Mouse (Mus musculus): ENCODE measurements at regions not wholly inside any gene's neighbourhood (a gene's known extent, or its start where the extent isn't known, plus 50 kb on each side); places are given as distances from the start of the nearest gene placed in this dataset.
"Not testable (repeated sequence)": the region's sequence is repeated elsewhere in the genome, so short reads cannot be mapped to it uniquely, and the experiment has no call there.

DNA sequence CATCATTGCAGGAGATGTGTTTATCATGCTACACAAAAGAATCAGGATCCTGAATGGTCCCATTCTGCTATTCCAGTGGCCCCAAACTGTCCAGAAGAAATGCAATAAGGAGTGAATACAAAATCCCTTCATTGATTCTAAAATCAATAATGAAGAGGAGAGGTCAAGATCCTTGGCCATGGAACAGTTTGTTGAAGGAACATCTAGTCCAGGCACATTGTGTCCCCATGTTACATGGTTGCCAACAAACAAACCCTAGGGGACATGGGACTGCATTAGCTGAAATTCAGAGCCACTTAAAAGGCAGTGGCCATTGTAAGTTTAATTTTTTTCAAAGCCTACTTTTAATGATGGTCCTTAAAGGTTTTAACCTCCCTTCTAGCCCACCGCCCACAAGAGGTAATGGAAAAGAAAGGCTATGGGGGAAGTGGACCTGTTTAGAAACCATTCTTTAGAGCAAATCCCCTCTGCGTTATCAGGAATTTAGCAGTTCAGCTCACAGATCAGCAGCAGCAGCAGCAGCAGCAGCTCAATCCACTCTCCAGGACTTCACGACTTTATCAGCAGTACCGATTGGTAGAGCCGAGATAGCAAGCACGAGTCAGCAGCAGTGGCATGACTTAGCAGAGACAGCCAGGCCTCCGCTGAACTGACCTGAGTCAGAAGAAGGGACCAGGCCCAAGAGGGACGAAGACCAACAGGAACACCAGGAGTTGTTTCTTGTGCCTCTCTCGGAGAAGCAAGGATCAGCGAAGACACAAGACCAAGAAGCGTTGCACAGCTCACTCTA is 268.3 kb downstream of the Setd4 start:
- DNase-seq: no peak

DNA sequence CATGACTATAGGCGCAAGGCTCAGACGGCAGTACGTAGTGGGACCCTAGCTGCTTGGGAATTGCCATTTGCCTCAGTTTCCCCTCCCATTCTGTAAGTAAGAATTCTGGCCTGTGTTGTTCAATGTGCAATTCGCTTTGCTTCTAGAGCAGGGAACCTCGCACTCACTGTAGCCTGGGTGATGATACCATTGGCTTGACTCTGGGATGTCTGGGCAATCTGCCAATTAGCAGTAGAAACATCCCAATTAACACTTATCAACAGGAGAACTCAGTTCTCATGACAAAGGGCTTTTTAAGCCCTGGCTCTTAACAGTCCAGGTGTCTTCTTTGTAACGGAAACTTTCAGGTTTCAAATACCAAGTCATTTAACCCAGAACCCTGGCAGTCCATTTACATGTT is 270.2 kb downstream of the Setd4 start:
- DNase-seq: no peak

DNA sequence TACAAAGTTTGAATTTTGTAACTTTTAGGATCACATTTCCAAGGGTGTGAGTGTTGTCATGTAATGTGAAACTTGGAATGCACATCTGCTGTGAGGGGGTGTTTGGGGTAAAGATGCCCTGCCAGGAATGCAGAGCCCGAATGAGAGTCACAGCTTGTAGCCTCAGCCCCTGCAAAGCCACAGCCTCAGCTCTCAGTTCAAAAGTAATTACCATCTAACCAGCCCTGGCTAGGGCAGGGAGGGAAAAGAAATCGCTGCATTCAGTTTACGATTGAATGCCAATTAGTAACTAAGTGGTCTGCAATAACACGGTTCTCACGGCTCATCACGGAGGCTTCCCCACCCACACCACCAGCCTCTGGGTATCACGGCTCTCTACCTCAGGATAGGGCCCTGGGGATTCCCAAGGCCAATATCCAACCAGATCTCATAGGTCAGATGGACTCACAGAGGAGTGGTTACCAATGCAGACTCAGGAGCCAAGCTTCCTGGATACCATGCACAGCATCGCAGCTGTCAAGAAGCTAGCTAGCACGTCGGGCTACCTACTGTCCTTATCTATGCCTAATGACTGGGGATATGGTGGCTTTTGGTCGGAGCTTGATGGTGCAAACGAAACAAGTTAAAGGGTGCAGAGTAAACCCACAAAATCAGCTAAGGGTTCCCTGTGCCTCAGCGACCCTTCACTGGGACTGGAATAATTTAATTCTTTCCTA is 275.0 kb downstream of the Setd4 start:
- no peak for DNase-seq

DNA sequence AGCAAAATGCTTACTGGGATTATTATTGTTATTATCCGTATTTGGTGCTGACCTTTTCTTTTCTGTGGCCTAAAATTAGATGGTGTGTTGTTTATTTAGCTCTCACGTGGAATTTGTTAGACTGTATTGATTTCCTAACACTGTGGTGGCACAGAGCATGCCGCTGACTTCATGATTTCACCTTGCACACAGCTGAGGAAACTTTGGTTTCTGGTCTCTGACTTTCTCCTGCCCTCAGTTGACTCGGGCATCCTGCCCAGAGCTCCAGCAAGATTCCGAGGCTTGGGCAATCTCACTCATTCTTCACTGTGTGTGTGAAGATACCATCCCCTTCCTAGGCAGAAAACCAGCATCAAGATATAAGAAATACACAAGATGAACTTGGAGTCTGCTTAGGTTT is 279.0 kb downstream of the Setd4 start:
- DNase-seq: no peak

DNA sequence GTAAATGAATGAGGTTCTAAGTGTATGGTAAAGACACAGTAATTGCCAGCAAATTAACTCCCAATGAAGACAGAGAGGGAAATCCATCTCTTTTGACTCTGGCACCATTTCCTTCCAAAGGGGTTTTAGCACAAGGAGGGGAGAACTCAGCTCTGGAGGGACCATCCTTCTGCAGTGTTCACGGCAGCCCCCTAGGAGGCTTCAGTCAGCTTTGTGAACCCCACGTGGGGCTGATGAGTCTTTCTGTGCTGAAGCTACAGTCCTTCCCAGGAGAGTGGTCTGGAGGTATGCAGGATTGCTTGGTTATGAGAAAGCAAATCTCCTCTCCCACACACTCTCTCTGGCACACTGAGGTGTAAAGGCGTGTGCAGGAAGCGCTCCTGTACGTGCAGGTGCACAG is 280.7 kb downstream of the Setd4 start:
- no peak for DNase-seq

DNA sequence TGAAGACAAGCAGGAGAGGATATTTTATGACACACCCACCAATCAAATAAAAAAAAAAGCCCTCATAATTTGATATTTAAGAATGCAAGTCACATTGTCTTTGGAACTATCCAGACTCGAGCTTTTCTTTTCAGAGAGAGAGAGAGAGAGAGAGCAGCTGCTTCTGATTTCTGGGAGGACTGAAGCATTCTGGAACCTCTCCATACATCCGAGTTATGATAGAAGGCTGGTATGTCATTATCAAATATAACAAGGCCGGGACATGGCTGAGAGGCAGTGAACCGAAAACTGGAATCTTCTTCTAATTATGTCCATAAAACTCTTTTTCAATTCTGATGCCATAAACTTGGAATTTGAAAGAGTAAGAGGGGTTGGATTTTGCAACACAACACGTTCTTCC is 284.3 kb downstream of the Setd4 start:
- no peak for DNase-seq

DNA sequence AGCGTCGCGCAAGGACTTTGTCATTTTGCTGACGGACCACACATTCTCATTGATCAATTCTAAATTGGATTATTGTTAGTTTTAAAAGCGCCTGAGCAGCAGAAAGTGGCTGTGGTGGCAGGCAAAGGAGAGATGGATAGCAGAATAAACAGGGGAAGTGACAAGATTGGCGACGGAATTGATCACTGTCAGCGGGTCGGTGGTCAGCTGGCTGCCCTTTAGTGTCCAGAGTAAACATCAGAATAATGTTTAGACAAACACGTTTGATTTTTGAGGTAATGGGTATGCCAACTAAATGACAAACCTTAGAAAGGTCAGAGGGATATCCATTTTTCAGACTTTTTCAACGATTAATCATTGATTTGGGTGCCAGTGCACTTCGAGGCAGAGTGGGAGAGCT is 292.2 kb downstream of the Setd4 start:
- DNase-seq: no peak

DNA sequence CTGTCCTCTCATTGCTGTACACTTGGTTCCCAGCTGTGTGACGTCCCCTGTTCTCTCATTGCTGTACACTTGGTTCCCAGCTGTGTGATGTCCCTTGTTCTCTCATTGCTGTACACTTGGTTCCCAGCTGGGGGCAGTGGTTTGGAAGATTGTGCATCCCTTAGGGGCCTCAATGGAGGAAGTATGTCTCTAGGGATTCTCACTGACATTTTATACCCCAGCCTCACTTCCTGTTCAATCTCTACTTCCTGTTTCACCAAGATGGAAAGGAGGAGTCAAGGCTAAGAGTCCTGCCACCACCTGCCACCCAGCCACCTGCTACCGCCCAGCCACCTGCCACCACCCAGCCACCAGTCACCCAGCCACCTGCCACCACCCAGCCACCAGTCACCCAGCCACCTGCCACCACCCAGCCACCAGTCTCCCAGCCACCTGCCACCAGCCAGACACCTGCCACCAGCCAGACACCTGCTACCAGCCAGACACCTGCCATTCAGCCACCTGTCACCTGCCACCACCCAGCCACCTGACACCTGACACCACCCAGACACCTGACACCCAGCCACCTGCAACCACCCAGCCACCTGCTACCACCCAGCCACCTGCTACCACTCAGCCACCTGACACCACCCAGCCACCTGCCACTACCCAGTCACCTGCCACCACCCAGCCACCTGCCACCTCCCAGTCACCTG is 295.1 kb downstream of the Setd4 start:
- DNase-seq: no peak

DNA sequence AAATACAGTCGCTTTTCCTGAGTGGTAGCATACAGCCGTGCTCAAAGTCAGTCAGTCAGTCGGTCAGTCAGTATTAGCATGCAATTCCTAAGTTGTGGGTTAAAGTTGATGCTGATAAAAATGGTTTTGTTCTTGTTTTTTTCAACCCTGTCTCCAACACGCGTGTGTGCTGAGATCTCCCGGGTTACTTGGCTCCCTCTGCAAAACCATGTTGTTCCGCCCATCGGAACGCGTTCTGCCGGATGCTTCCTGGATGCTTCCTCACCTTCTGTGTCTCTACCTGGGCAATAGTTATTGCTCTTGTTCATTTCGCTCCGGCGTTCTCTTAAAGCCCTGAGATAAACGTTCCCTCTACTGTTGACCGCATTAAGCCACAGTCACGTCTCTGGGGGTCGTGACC is 296.9 kb downstream of the Setd4 start:
- DNase-seq: no peak

DNA sequence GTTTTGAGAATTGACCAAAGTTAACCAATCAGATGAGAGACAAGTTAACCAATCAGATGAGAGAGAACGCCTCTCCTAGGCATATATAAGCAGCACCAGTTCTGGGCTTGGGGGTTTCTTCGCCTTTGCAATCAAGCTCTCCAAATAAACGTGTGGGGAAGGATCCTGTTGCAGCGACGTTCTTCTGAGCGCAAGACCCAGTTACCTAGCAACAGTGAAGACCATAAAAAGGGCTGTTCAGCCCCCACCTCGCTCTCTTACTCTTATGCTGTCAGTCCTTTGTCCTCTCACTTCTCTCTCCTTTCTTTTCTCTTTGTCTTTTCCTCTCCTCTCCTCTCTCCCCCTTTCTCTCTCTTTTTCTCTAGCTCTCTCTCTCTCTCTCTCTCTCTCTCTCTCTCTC is 297.7 kb downstream of the Setd4 start:
- not testable (repeated sequence) for DNase-seq

DNA sequence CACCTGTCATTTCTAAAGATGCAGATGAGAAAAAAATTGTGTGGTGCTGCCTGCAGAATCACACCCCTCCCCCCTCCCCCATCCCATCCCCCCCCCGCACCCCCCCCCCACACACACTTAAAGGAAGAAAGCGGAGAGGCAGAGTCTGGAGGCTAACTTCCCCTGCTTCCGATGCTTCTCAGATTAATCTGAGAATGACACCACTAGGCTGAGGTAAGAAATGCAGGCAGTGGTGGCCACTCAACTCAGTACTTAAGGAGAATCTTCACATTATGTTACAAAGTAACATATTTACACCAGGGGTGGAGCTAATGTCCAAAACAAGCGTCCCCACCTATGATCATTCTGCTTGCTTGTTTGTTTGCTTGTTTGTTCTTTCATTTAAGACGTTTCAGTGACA is 309.4 kb downstream of the Setd4 start:
- DNase-seq: no peak

DNA sequence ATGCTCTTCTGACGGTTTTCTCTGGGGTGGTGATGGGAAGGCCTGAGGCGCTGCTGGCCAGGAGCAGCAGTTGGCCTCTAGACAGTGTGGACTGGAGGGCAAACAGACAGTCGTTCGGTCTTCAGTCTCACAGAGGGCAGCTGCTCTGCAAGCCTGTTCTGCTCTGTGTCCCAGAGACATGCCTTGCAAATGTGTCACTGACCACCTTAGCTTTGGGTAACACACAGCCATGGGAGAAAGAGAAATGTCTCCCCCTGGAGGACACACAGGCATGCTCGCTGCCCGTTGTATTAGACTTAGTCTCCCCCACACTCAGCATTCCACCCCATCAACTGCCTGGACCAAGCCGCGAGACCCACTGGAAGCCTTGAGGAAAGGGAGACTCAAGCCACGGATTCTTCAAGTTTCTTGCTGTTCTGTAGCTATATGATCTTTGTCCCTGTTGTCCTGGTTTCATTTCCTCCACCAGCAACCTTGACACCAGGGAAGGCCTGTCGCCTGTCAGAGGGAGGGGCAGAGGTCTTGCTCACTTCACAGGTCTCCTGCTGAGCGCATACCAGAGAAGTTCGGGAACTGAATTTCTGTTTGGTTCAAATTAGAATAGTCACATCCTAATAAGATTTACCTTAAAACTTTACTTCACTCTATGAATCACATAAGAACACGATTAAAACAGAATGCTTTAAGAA is 310.8 kb downstream of the Setd4 start:
- peak; percentile 74 to 84 for DNase-seq

DNA sequence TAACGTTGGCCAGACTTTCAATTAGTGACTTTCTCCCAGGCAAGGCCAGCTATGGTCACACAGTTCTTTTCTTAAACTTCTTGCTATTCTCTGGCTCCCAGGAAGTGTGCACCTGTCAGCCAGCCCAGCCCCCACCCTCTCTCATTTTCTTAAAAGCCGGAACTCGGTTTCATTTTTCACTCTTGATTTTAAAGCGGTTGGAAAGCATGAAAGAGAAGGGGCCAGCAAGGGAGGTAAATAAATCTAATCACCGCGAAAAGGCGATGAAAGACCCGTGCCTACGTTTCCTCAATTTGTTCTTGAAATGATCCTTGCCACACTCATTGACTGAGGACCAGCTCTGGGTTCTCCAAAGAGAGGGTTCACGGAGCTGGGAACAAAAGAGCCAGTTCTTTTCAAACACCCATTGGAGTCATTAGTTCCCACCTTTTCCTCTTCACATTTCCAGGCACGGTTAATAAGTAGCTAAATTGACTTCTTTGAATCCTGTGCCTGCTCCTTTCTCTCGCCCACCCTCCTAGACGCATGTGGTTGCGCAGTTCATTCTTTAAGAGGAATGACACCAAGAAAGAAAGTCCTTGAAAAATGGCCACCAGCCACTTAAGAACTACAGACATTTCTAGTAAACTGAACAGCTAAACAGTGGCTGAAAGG is 311.6 kb downstream of the Setd4 start:
- DNase-seq: peak in 1 of 2 experiments; percentile 22

DNA sequence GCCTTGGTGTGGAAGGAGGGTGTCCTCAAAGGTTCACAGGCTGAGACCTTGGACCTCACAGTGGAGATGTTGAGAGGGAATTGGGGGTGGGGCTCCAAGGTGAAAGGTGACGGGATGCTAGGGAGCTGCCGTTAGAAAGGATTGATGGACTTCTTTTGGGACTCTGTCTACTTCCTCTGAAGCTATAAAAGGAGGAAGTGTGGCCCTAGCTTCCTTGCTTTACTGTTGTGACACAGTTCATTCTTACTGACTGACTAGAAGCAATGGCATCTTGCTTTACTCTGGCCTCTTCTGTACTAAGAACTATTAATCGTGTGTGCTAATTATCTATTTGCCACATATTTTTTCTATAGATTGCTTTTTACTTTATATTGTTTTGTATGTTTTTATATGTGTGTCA is 315.8 kb downstream of the Setd4 start:
- no peak for DNase-seq

DNA sequence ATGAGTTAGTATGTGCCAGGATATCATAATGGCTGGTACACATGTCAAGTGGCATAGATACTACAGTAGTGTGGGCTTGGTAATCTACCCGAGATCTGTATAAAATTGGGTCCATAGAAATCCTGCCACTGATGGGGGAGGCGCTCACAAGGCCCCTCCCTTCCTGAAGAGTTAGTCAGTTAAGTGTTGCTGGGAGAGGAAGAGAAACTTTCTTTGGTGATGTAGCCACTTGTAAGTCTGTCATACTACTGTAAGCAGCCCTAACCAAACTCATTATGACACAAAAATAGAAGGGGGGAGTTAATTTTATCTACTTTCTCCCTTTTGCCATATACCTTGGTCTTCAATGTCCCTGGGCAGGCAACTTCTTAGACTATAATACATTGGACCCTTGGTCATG is 316.3 kb downstream of the Setd4 start:
- no peak for DNase-seq

DNA sequence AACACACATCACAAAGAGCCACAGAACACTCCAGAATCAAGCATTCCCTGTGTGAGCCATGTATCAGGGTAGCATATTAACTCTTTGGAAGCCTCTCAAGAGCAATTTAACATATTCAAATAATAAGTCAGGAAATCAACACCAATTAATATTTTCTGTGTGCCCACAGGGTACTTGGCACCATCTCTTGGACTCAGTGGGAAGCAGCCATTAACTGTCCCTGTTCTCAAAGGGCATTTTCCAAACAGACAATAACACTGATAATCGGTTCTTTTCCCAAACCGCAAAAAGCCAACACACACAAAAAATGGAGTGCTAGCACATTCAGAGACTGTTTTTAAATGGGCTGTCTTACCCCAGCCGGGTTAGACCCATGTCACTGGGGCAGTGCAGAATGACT is 317.0 kb downstream of the Setd4 start:
- no peak for DNase-seq

DNA sequence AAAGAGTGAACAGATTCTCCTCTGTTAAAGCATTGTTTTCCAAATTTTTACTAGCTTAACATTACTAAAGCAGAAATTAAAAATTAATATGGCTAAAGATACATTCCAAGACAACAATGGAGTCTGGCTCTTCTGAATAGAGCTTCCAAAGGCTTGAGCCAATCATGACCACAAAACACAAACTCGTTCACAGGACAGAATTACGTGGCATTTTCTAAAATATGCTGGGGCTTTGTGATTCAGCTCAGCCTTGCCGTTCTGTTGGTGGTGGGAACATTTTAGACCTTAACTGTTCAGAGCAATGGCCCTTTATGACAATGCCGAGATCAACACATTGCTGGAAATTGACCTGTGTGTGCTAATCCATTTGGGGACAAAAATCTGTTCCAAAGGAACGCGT is 318.7 kb downstream of the Setd4 start:
- no peak for DNase-seq

DNA sequence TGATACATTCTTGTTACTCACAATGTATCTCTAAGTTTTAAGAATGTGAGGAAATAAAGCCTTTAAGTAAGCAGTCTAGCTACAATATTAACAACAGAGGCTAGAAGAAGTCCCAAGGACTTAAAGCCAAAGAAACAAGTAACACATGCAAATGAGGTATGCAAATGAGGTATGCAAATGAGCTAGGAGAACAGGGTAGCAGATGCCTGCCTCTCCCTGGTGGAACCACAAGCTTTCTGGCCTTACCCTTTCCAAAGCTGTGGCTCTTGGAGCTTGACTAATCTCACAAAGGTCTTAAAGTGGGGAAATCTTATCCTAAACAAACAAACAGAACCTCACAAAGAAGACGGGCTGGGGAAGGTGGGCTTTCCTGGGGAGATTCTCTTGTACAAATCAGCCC is 322.1 kb downstream of the Setd4 start:
- DNase-seq: no peak

DNA sequence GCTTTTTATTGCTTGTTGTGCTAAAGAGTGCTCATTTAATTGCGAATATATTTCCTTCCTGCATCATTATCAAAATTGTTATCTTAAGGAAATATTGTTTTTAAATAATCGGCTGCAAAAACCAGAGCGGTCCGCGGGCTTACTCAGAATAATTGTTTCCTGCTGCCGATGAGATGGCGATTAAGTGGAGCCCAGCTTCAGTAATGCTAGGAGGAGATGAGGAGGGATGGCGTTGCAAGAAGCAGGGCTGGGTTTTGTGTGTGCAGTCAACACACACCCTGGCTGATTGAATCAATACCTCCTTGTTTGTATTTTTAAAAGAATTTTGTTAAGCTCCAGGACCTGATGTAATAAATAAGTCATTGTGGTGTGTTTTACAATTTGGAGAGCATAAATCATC is 331.2 kb downstream of the Setd4 start:
- DNase-seq: no peak

DNA sequence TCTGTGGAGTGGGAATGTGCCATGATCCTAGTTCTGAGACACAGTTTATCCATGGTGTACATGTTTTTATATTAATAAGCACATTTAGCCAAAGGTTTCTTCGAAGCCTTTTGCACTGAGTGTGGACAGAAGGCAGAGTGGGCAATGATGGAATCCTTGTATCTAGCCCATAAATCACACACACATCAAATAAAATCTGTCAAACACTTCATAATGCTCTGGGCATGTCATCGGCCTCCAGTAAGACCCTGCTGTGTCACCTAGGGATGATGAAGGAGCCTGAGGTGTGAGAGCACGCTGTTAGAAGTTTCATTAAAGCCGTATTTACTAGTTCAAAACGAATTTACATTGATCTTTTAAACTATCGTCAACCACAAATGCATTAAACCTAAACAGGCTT is 331.7 kb downstream of the Setd4 start:
- no peak for DNase-seq

DNA sequence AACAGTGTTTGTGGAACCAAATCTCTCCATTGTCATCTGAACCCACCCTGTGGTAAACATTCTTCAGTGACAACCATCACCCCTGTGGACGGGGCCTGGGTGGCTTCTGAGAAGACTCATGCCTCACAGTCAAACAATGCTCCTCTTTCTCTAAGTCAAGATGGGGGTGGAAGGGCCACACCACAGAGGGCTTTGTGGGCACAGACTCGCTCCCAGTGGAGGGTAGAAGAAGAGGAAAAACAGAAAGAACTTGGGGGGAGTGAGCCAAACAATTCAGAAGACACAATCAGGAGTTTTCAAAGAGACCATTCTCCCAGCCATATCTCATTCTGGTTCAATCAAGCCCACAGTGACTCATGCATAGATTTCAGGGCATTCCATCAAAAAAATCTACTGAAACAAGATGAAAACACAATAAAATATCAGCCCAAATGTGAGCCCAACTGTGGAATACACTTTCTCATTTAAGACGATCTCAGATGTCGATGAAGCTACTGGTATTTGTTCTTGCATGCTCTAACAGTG is 339.7 kb downstream of the Setd4 start:
- DNase-seq: no peak

DNA sequence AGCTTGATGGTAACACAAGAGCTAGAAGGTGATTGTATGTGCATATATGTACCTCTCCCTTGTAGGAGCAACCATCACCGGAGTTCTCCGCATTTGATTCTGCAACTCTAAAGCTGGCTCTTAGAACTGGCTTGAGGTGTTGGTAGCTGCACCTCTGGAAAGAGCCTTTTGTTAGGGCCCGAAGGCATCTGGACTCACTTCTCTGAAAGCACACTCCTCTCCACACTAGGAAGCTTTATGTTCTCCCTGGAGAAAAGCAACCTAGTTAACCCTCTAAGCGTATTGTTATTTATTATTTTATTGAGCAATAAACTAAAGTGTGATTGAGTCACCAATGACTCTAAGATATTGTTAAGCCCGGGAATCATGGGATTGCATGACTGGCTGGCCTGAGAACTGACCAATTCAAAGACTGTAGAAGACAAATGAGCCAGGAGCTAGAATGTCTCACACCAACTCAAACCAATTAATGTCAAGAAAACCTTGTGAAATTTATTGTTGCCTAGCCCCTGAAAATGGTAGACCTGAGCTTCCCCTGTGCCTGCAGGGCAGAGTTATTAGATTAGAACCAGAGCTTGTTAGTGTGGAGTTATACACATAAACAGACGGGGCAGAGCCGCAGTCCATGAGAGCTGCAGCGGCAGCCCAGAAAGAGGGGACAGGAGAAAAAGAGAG is 340.6 kb downstream of the Setd4 start:
- no peak for DNase-seq

All from lung, postnatal 4 days (tissue).